ENCODE assay signal across 15 mouse cellular contexts in genomic region chr8:64531780-64532179, GRCm38 (mm10).
"Had no signal": no experiment of that assay in that cellular context is flagged by ENCODE, and none has a peak within 500 bp of the region (broad histone marks: within the 10 kb centered on the region; RNA-seq: fewer than 3 reads in every experiment).

No protein-coding gene starts in this region.

- H3K9ac ChIP-seq: lung, embryonic 14.5 days; midbrain, embryonic 13.5 days; midbrain, embryonic 15.5 days; neural tube, embryonic 12.5 days; stomach, embryonic 15.5 days had no signal

- H3K4me3 ChIP-seq: megakaryocyte, embryonic 14.5 days; midbrain, embryonic 13.5 days; midbrain, embryonic 15.5 days; neural tube, embryonic 12.5 days; stomach, embryonic 15.5 days had no signal

- H3K27me3 ChIP-seq: megakaryocyte, embryonic 14.5 days; midbrain, embryonic 13.5 days; midbrain, embryonic 15.5 days; neural tube, embryonic 12.5 days; stomach, embryonic 15.5 days had no signal

- ATAC-seq: midbrain, embryonic 13.5 days; midbrain, embryonic 15.5 days had no signal

- H3K4me2 ChIP-seq: lung, embryonic 14.5 days; midbrain, embryonic 11.5 days; midbrain, embryonic 13.5 days; midbrain, embryonic 15.5 days; neural tube, embryonic 12.5 days; stomach, embryonic 15.5 days had no signal

- H3K36me3 ChIP-seq: midbrain, embryonic 13.5 days; midbrain, embryonic 15.5 days; neural tube, embryonic 12.5 days; stomach, embryonic 15.5 days had no signal

- H3K27ac ChIP-seq: midbrain, embryonic 13.5 days; midbrain, embryonic 15.5 days; neural tube, embryonic 12.5 days; stomach, embryonic 15.5 days; stomach, postnatal 0 days had no signal

- H3K4me1 ChIP-seq: megakaryocyte, embryonic 14.5 days; midbrain, embryonic 13.5 days; midbrain, embryonic 15.5 days; neural tube, embryonic 12.5 days; stomach, embryonic 15.5 days had no signal

- H3K9me3 ChIP-seq: megakaryocyte, embryonic 14.5 days; midbrain, embryonic 13.5 days; midbrain, embryonic 15.5 days; neural tube, embryonic 12.5 days; stomach, embryonic 15.5 days had no signal

- DNase-seq: lung, adult 18-20 months; lung, embryonic 14.5 days; lung, postnatal 10 days; lung, postnatal 4 days; right cerebral cortex, postnatal 14 days; thymus, adult 2 months; thymus, postnatal 25 days; thymus, postnatal 4 days had no signal
